Comparison of ENCODE assay signal across 23 mouse cellular contexts in genomic region chr16:84627052-84627451, GRCm38 (mm10).
DNase-seq lines count a peak whose midpoint lies in the region; ATAC-seq lines count a peak whose summit lies in the region.
"Had no signal": no experiment of that assay in that cellular context is flagged by ENCODE, and none has a peak within 500 bp of the region (broad histone marks: within the 10 kb centered on the region; RNA-seq: fewer than 3 reads in every experiment).

No protein-coding gene starts in this region.

- no peak for DNase-seq in frontal cortex, postnatal 36 days (ENCODE audit: low spot score in 2 of 2)
- DNase-seq in 416B (ENCODE audit: low read depth), result peak; percentile 66
- DNase-seq in adipocyte (ENCODE audit: low spot score), result peak; percentile 8
- DNase-seq in splenic B cell, adult 2 months (ENCODE audit: low read depth, low spot score), result peak; percentile 12
- no peak for DNase-seq in gastrocnemius, postnatal 14 days
- no peak for DNase-seq in kidney, adult 9 months
- DNase-seq: B cell, adult 2 months; cerebellum, adult 18-20 months; cerebellum, postnatal 25 days; embryo, embryonic 11 days; gastrocnemius, postnatal 36 days; heart, postnatal 4 days; kidney, adult 18-20 months; kidney, postnatal 25 days; layer of hippocampus, postnatal 36 days; lung, embryonic 14.5 days; retina, postnatal 1 day had no signal

- intact Hi-C loops in gastrocnemius, postnatal 14 days (cut with DNase I; ENCODE audit: low total_unique reads), result no loop called here

- ATAC-seq in frontal cortex, adult (ENCODE audit: low TSS enrichment), result peak; percentile 96
- ATAC-seq: forebrain, embryonic 13.5 days; inflammation-experienced regulatory T-cells, adult 6 months had no signal

- no peaks in the 10 kb centered on the region for H3K36me3 ChIP-seq in splenic B cell, adult 2 months (ENCODE audit: control insufficient read depth, insufficient read depth, low read length, poor library complexity, severe bottlenecking)
- H3K36me3 ChIP-seq: embryonic facial prominence, embryonic 13.5 days; limb, embryonic 15.5 days; midbrain, embryonic 12.5 days had no signal

- H3K27me3 ChIP-seq in splenic B cell, adult 2 months (ENCODE audit: control insufficient read depth, insufficient read depth, low read length, poor library complexity, severe bottlenecking), result no peaks in the 10 kb centered on the region
- H3K27me3 ChIP-seq: embryonic facial prominence, embryonic 13.5 days; forebrain, embryonic 13.5 days; limb, embryonic 15.5 days; midbrain, embryonic 12.5 days had no signal

Comparison
In these comparisons a context has a peak if more than half of its experiments do, and no peak if none do; other contexts are left out.
1. DNase-seq: peak in 416B (single experiment), adipocyte (single experiment) and splenic B cell, adult 2 months (single experiment); none in frontal cortex, postnatal 36 days (0 of 2), gastrocnemius, postnatal 14 days (single experiment) and kidney, adult 9 months (single experiment).